Mouse (Mus musculus): ENCODE results near the gene Tmem247. TPM values are rescaled to one million over a fixed set of nuclear protein-coding genes. Genes with fewer than 3 reads are reported as not detected.

Tmem247 gene
- total RNA-seq, 2 experiments from 2014 or later, result not detected

- peak in 1 of 2 experiments; percentile 45 for DNase-seq (ENCODE audit: low spot score in 2 of 2)
Observed at GRCm38 (mm10) chr17:86913003-86913607, 4.0 kb upstream of the Tmem247 start.

DNA sequence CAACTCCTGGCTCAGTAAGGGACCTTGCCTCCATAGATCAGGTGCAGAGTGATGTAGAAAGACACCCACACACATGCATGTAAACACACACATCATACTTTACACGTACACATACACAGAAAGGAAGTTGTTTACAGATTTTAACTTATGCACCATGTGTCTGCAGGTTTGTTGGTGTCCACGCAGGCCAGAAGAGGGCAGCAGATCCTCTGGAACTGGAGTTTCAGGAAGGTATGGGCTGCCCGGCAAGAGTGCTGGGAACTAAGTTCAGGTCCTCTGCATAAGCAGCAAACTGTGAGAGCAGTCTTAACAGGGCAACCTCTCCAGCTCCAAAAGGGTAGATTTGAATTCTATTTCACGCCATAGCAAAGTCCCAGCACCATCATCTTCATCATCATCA, 1.6 kb upstream of the Tmem247 start:
- no peak for DNase-seq (ENCODE audit: low spot score in 2 of 2)

GRCm38 (mm10) chr17:86918786-86919185, 1.6 kb downstream of the Tmem247 start:
- no peak for DNase-seq (ENCODE audit: low spot score in 2 of 2)

GRCm38 (mm10) chr17:86919729-86920128, 2.6 kb downstream of the Tmem247 start:
- no peak for DNase-seq (ENCODE audit: low spot score in 2 of 2)

- no peak for DNase-seq (ENCODE audit: low spot score in 2 of 2)
Observed at GRCm38 (mm10) chr17:86924679-86925078, 7.5 kb downstream of the Tmem247 start.

DNA sequence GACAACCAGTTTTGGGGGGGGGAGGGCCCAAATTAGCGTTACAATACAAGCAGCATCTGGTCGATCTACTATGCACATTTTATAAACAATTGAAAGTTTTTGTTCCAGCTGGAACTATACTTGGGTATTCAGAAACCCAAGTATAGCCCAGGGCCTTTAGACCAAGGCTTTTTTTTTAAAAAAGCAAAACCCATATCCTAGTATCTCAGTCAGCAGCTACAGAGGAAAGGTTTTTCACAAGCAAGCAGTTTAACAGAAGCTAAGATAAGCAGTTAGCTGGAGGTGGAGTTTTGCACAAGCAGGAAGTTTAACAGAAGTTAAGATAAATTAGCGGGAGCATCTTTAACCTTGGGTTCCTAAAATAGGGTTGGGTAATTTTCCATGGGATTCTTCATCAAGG, 9.7 kb downstream of the Tmem247 start:
- no peak for DNase-seq (ENCODE audit: low spot score in 2 of 2)

DNA sequence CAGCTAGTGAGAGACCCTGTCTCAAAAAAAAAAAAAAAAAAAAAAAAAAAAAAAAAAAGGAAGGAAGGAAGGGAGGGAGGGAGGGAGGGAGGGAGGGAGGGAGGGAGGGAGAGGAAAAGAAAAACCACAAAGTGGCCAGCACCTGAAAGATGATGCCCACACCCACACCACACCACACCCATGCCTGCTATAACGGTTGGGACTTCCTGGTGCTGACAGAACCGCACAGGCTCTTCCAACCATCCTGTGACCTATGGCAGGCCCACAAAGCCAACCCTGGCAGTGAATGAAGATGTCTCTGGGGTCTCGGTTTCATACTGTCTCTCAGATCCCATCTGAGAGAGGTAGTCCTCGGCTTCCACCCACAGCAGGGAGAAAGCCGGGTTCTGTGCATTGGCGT, 12.2 kb downstream of the Tmem247 start:
- no peak for DNase-seq (ENCODE audit: low spot score in 2 of 2)

GRCm38 (mm10) chr17:86929981-86930380, 12.8 kb downstream of the Tmem247 start:
- no peak for DNase-seq (ENCODE audit: low spot score in 2 of 2)

- DNase-seq (ENCODE audit: low spot score in 2 of 2), result no peak
Observed at GRCm38 (mm10) chr17:86932896-86933295, 15.7 kb downstream of the Tmem247 start.

GRCm38 (mm10) chr17:86937064-86937463, 19.9 kb downstream of the Tmem247 start:
- no peak for DNase-seq (ENCODE audit: low spot score in 2 of 2)

DNA sequence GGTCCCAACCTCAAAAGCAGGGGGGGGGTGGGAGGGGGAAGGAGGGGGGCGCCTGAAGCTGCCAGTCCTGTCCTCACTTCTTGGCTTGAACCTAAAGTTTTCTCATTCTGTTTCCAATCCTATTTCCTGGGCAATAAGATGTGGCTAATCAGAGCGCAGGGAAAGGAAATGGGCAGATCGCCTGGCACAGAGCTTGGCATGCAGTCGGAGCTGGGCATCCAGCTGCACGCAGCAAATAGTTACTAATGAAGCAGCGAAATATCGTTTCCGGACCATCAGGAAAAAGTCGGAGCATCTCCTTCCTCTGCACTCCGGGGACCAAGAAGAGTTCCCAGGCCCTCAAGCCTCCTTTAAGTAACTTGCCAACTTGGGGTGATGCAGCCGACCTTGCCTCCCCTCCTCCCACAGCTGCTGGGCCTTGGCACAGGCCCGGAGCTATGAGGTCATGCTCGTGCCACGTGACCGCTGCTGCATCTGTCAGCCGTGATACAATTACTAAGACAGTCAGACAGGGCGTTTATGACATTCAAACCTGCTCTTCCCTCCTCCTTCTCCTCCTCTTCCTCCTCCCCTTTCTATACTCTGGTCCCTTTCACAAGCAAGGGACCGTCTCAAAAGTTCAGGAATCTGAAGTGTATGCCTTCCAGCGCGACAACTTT, 20.5 kb downstream of the Tmem247 start:
- peak; percentile 61 to 76 for DNase-seq (ENCODE audit: low spot score in 2 of 2)

GRCm38 (mm10) chr17:86938683-86939082, 21.5 kb downstream of the Tmem247 start:
- DNase-seq (ENCODE audit: low spot score in 2 of 2), result no peak

DNA sequence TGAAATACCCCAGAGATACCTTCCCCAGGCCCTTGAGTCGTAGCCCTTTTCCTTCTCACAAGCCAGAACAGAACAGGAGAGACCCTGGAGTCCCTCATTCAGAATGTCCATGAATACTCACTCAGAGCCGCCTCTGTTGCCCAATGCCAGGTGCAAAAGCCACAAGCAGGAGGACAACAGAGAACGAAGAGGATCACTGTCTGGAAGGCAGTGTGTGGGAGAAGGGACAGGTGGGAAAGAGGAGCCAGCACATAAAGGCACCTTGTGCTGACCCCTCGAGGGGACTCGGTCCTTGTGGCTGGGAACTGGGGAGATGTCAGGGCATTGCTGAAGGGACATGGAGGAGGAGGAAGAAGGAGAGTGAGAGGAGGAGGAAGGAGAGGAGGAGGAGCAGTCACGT, 25.0 kb downstream of the Tmem247 start:
- DNase-seq (ENCODE audit: low spot score in 2 of 2), result no peak

DNA sequence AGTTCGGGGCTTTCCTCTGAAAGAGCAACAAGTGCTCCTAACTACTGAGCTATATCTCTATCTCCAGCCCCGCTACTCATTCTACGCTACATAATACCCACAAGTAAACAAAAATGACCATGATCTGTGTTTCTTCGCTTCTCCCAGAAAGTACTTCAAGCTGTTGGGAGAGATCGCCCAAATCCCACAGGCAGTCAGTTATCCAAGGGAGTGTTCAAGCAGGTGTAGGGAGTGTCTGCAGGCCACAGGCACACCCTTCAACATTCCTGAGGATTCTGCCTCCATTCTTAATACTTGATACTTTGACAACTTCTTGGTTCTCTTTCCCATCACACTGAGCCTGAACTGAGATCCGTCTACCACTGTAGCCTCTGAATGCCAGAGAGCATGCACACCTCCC, 26.0 kb downstream of the Tmem247 start:
- DNase-seq (ENCODE audit: low spot score in 2 of 2), result no peak

- no peak for DNase-seq (ENCODE audit: low spot score in 2 of 2)
Observed at GRCm38 (mm10) chr17:86946078-86946477, 28.9 kb downstream of the Tmem247 start.

GRCm38 (mm10) chr17:86947840-86948796, 31.0 kb downstream of the Tmem247 start, which contains the start of gene Atp6v1e2:
TSS of gene Atp6v1e2 (minus strand) at chr17:86947897.
- no peak for DNase-seq (ENCODE audit: low spot score in 2 of 2)

- DNase-seq (ENCODE audit: low spot score in 2 of 2), result no peak
Observed at GRCm38 (mm10) chr17:86948801-86949200, 31.7 kb downstream of the Tmem247 start.

- no peak for DNase-seq (ENCODE audit: low spot score in 2 of 2)
Observed at GRCm38 (mm10) chr17:86957239-86957638, 40.1 kb downstream of the Tmem247 start.

DNA sequence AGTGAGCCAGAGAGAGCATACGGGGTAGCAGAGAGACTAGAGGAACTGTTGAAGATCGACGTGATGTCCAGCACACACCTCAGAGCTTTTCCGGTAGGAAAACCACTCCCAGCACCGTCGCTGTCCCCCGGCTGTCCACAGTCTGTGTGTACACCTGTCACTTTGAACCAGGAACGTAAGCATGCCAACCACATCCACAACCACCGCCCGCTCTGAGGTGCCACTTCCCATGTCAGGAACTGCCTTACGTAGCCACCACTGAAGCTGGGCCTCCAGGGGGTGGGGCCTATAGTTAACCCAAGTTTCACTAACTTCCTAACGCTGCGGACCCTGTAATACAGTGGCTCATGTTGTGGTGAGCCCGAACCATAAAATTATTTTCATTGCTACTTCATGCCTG, 40.8 kb downstream of the Tmem247 start:
- no peak for DNase-seq (ENCODE audit: low spot score in 2 of 2)

DNA sequence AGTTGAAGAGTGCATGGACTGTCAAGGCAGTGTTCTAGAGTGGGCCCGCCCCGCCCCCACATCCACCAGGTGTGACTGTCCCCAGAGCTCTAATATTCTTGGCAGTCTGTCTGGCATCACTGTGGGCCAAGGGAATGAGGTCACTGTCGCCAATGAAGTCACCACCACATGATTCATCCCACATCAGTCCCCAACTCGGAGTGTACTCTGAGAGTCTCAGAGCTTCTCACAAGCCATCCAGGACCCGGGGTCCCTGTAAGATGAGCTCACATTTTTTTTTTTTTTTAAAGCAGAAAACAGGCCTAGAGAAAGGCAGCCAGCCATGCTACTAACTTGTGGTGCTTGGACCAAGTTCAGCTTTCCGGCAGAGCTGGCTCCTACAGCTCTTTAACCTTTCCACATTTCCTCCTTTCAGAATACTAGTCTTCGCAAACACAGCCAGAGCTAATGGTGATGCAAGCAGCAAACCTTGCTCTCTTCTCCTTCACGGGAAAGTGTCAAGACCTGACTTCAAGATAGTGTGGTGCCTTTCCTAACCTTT, 44.2 kb downstream of the Tmem247 start:
- peak in 1 of 2 experiments; percentile 34 for DNase-seq (ENCODE audit: low spot score in 2 of 2)

GRCm38 (mm10) chr17:86962297-86962893, 45.2 kb downstream of the Tmem247 start:
- DNase-seq (ENCODE audit: low spot score in 2 of 2), result peak; percentile 73 to 85
